Comparison of ENCODE assay signal across 20 mouse cellular contexts in genomic region chr9:86327341-86327740, GRCm38 (mm10).
"Had no signal": no experiment of that assay in that cellular context is flagged by ENCODE, and none has a peak within 500 bp of the region (broad histone marks: within the 10 kb centered on the region; RNA-seq: fewer than 3 reads in every experiment).

No protein-coding gene starts in this region.

- H3K27me3 ChIP-seq: intestine, embryonic 15.5 days; lung, embryonic 15.5 days; megakaryocyte, embryonic 14.5 days; midbrain, embryonic 15.5 days; neural tube, embryonic 12.5 days; neural tube, embryonic 15.5 days; stomach, embryonic 15.5 days had no signal

- H3K4me1 ChIP-seq: intestine, embryonic 15.5 days; megakaryocyte, embryonic 14.5 days; midbrain, embryonic 15.5 days; neural tube, embryonic 12.5 days; neural tube, embryonic 15.5 days; stomach, embryonic 15.5 days had no signal

- DNase-seq: kidney, postnatal 4 days; left cerebral cortex, postnatal 4 days; lung, adult 18-20 months; lung, postnatal 10 days; lung, postnatal 36 days; right cerebral cortex, adult 18-20 months; right cerebral cortex, postnatal 14 days; right cerebral cortex, postnatal 4 days; thymus, postnatal 25 days had no signal

- H3K36me3 ChIP-seq: intestine, embryonic 15.5 days; lung, embryonic 15.5 days; midbrain, embryonic 10.5 days; midbrain, embryonic 15.5 days; neural tube, embryonic 12.5 days; neural tube, embryonic 15.5 days; stomach, embryonic 15.5 days had no signal

- H3K9ac ChIP-seq: intestine, embryonic 15.5 days; liver, embryonic 14.5 days; lung, embryonic 15.5 days; midbrain, embryonic 15.5 days; neural tube, embryonic 12.5 days; neural tube, embryonic 15.5 days; stomach, embryonic 15.5 days had no signal

- H3K4me3 ChIP-seq: intestine, embryonic 15.5 days; lung, embryonic 15.5 days; megakaryocyte, embryonic 14.5 days; midbrain, embryonic 10.5 days; midbrain, embryonic 15.5 days; neural tube, embryonic 12.5 days; neural tube, embryonic 15.5 days; stomach, embryonic 15.5 days had no signal

- ATAC-seq: intestine, embryonic 15.5 days; midbrain, embryonic 15.5 days had no signal

- H3K9me3 ChIP-seq: intestine, embryonic 15.5 days; lung, embryonic 15.5 days; midbrain, embryonic 10.5 days; midbrain, embryonic 15.5 days; neural tube, embryonic 12.5 days; neural tube, embryonic 15.5 days; stomach, embryonic 15.5 days had no signal

- H3K4me2 ChIP-seq: intestine, embryonic 15.5 days; liver, embryonic 11.5 days; lung, embryonic 15.5 days; midbrain, embryonic 15.5 days; neural tube, embryonic 12.5 days; neural tube, embryonic 15.5 days; stomach, embryonic 15.5 days had no signal

- H3K27ac ChIP-seq: intestine, embryonic 15.5 days; kidney, postnatal 0 days; liver, embryonic 14.5 days; lung, embryonic 15.5 days; midbrain, embryonic 15.5 days; neural tube, embryonic 12.5 days; neural tube, embryonic 15.5 days; stomach, embryonic 15.5 days had no signal
